Mouse (Mus musculus) liver, postnatal 0 days (tissue): ENCODE data around the gene Clic4.

Experiments used
- CTCF ChIP-seq: sonication (generic); IDR thresholded peaks from 2 replicates; pipeline ENCODE4 v1.5.1; 2016; ENCODE audit warnings: antibody characterized with exemption, low read depth
- EP300 ChIP-seq: IDR thresholded peaks from 2 replicates; pipeline ENCODE4 v1.6.1; 2016; ENCODE audit warnings: antibody characterized with exemption, low read depth, mild to moderate bottlenecking

GRCm38 (mm10) chr4:135300248-135301041 is 27.8 kb upstream of the Clic4 start:
- TF ChIP-seq CTCF: no peak
- no peak for TF ChIP-seq EP300
